Mouse (Mus musculus) MEL (cell line): ENCODE results near the gene Sit1. TPM values are rescaled to one million over a fixed set of nuclear protein-coding genes. Genes with fewer than 3 reads are reported as not detected.
A peak's percentile ranks its signal among the peaks of the same experiment; 100 is the strongest.

Experiments
- DNase-seq: peaks from one replicate; pipeline ENCODE4 v3.0.0; 2011; ENCODE audit warnings: low read depth, low spot score
- H3K27ac ChIP-seq: 2 replicates; pipeline ENCODE4 v1.5.1; 2012; ENCODE audit warnings: low read depth, mild to moderate bottlenecking, control low read depth, low read length, moderate library complexity; ENCODE audit not compliant: control insufficient read depth
- H3K27me3 ChIP-seq, 2 experiments: fragments of 150-350 bp in 1 of 2; sonication (generic) in 1 of 2; 2 replicates each; pipeline ENCODE4 v1.6.1; 2012; ENCODE audit warnings: low read length in 2 of 2, mild to moderate bottlenecking in 2 of 2, improper control_type of control experiment in 1 of 2, moderate library complexity in 1 of 2; ENCODE audit not compliant: insufficient read depth in 2 of 2, control insufficient read depth in 1 of 2
- H3K36me3 ChIP-seq, 2 experiments: 2 replicates each; pipeline ENCODE4 v1.6.1; 2012 to 2014; ENCODE audit warnings: low read length in 2 of 2, improper control_type of control experiment in 1 of 2, inconsistent platforms in 1 of 2, mild to moderate bottlenecking in 1 of 2; ENCODE audit not compliant: insufficient read depth in 2 of 2, control insufficient read depth in 1 of 2
- H3K4me1 ChIP-seq, 2 experiments: fragments of 150-350 bp in 1 of 2; sonication (generic) in 1 of 2; 2 replicates each; pipeline ENCODE4 v1.6.1; 2012; ENCODE audit warnings: low read length in 2 of 2, improper control_type of control experiment in 1 of 2, mild to moderate bottlenecking in 1 of 2; ENCODE audit not compliant: insufficient read depth in 2 of 2, control insufficient read depth in 1 of 2
- H3K4me3 ChIP-seq, 2 experiments: fragments of 150-350 bp in 1 of 2; sonication (generic) in 1 of 2; 2 replicates each; pipeline ENCODE4 v1.5.1; 2012; ENCODE audit warnings: low read depth in 2 of 2, low read length in 2 of 2, mild to moderate bottlenecking in 2 of 2, moderate library complexity in 2 of 2, control low read depth in 1 of 2, improper control_type of control experiment in 1 of 2; ENCODE audit not compliant: control insufficient read depth in 1 of 2, insufficient read depth in 1 of 2
- H3K79me2 ChIP-seq: 2 replicates; pipeline ENCODE4 v1.6.1; 2012; ENCODE audit warnings: mild to moderate bottlenecking, low read length, moderate library complexity; ENCODE audit not compliant: control insufficient read depth, poor library complexity, insufficient read depth
- H3K9ac ChIP-seq: 2 replicates; pipeline ENCODE4 v1.6.1; 2012; ENCODE audit warnings: low read depth, mild to moderate bottlenecking, control low read depth, low read length, moderate library complexity; ENCODE audit not compliant: control insufficient read depth, poor library complexity, severe bottlenecking
- H3K9me3 ChIP-seq: fragments of 150-350 bp; sonication (generic); replicated peaks from 2 replicates; pipeline ENCODE4 v1.6.1; 2012; ENCODE audit warnings: mild to moderate bottlenecking, low read length, improper control_type of control experiment, moderate library complexity; ENCODE audit not compliant: insufficient read depth
- BHLHE40 ChIP-seq: IDR thresholded peaks from 2 replicates; pipeline ENCODE4 v1.6.1; 2012; ENCODE audit warnings: low read depth, mild to moderate bottlenecking, inconsistent platforms, low read length, improper control_type of control experiment, borderline replicate concordance
- CHD2 ChIP-seq: IDR thresholded peaks from 2 replicates; pipeline ENCODE4 v1.6.1; 2011; ENCODE audit warnings: low read length, improper control_type of control experiment
- E2F4 ChIP-seq: IDR thresholded peaks from 2 replicates; pipeline ENCODE4 v1.6.1; 2011; ENCODE audit warnings: low read depth, low read length, improper control_type of control experiment, borderline replicate concordance
- EP300 ChIP-seq, 2 experiments: IDR thresholded peaks; 2 replicates each; pipeline ENCODE4 v1.6.1; 2011; ENCODE audit warnings: improper control_type of control experiment in 2 of 2, low read length in 2 of 2, low read depth in 1 of 2, mild to moderate bottlenecking in 1 of 2
- GATA1 ChIP-seq: IDR thresholded peaks from 2 replicates; pipeline ENCODE4 v1.6.1; 2011; ENCODE audit warnings: low read depth, low read length, improper control_type of control experiment
- JUND ChIP-seq: IDR thresholded peaks from 2 replicates; pipeline ENCODE4 v1.6.1; 2011; ENCODE audit warnings: low read depth, mild to moderate bottlenecking, improper control_type of control experiment, low read length
- KAT2A ChIP-seq: conservative IDR thresholded peaks from 2 replicates; pipeline ENCODE4 v1.6.1; 2012; ENCODE audit warnings: low read depth, low read length, improper control_type of control experiment, inconsistent platforms
- MAX ChIP-seq: IDR thresholded peaks from 2 replicates; pipeline ENCODE4 v1.6.1; 2011; ENCODE audit warnings: low read length, improper control_type of control experiment
- MYC ChIP-seq: IDR thresholded peaks from 2 replicates; pipeline ENCODE4 v1.6.1; 2011; ENCODE audit warnings: low read depth, mild to moderate bottlenecking, low read length, improper control_type of control experiment, moderate library complexity
- POLR2A ChIP-seq, 2 experiments: IDR thresholded peaks; 2 replicates each; pipeline ENCODE4 v1.6.1; 2011 to 2012; ENCODE audit warnings: low read length in 2 of 2, mild to moderate bottlenecking in 2 of 2, control low read depth in 1 of 2, improper control_type of control experiment in 1 of 2, low read depth in 1 of 2, moderate library complexity in 1 of 2; ENCODE audit not compliant: control insufficient read depth in 1 of 2, insufficient read depth in 1 of 2, poor library complexity in 1 of 2
- POLR2AphosphoS2 ChIP-seq: IDR thresholded peaks from 2 replicates; pipeline ENCODE4 v1.6.1; 2011; ENCODE audit warnings: low read length, improper control_type of control experiment
- RAD21 ChIP-seq: IDR thresholded peaks from 2 replicates; pipeline ENCODE4 v1.6.1; 2011; ENCODE audit warnings: mild to moderate bottlenecking, low read depth, low read length, improper control_type of control experiment
- RCOR1 ChIP-seq: IDR thresholded peaks from 2 replicates; pipeline ENCODE4 v1.6.1; 2012; ENCODE audit warnings: low read depth, mild to moderate bottlenecking, inconsistent platforms, low read length, improper control_type of control experiment
- SMC3 ChIP-seq: IDR thresholded peaks from 2 replicates; pipeline ENCODE4 v1.6.1; 2011; ENCODE audit warnings: low read depth, low read length, improper control_type of control experiment
- TBP ChIP-seq: IDR thresholded peaks from 2 replicates; pipeline ENCODE4 v1.8.0; 2011; ENCODE audit warnings: low read depth, low read length, improper control_type of control experiment
- TCF12 ChIP-seq: IDR thresholded peaks from 2 replicates; pipeline ENCODE4 v1.6.1; 2014; ENCODE audit warnings: low read depth, mild to moderate bottlenecking, inconsistent platforms, low read length, improper control_type of control experiment, moderate library complexity
- UBTF ChIP-seq: IDR thresholded peaks from 2 replicates; pipeline ENCODE4 v1.6.1; 2012; ENCODE audit warnings: low read depth, mild to moderate bottlenecking, inconsistent platforms, low read length, improper control_type of control experiment, moderate library complexity, borderline replicate concordance; ENCODE audit not compliant: insufficient read depth
- ZC3H11A ChIP-seq: IDR thresholded peaks from 2 replicates; pipeline ENCODE4 v1.6.1; 2012; ENCODE audit warnings: low read depth, mild to moderate bottlenecking, inconsistent platforms, low read length, improper control_type of control experiment
- polyA plus RNA-seq, 2 experiments: library from polyadenylated mRNA; stranded (reverse) in 1 of 2; unstranded in 1 of 2; fragments of >175 nt in 1 of 2; fragments of >200 nt in 1 of 2; gene quantifications; 2 replicates each; pipeline versions ENCODE4 v1.2.1 to v1.2.4; 2012; ENCODE audit warnings: low replicate concordance in 2 of 2, low read depth in 1 of 2; ENCODE audit not compliant: insufficient read length in 2 of 2, insufficient read depth in 1 of 2, missing spikeins in 1 of 2
- total RNA-seq: library from RNA; depleted of rRNA; stranded (reverse); fragments of 300-350 nt; gene quantifications from 2 replicates; pipeline ENCODE4 v1.2.3, GENCODE M21; 2012

Sit1 gene
- total and polyA plus RNA-seq, 3 experiments: 0.06 to 0.08 TPM; not detected in 1

DNA sequence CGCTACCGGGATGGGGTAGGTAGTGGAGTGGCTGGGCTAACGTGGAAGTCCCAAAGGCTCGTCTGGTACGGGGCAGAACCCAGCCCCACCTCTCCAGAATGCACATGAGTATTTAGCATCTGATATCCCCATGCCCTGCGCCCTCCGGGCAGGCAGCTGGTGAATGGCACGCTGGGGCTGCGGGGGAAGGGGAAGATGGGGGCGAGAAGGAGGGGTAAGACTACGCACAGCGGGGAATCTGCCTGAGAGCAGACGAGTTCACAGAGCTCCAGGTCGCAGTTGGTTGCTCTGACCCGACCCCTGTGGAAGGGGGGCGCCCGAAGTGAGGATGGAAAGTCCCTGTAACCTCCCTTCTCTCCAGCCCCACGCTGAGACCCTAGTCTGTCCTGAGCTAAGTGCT lies 30.1 kb downstream of the Sit1 start:
- Histone ChIP-seq H3K4me1 (peaks cover 0 to 12% of the 10 kb centered on the region in 2 experiments; a peak in 3 of 4 replicates), H3K4me3 (peak overlapping the region; percentile 39 to 41; a peak in 3 of 4 replicates), H3K9ac (peak overlapping the region; percentile 28; the same call in 1 of the 2 replicates), H3K27ac (no peak overlapping the region), H3K79me2 (no peaks in the 10 kb centered on the region), H3K9me3 (no peaks in the 10 kb centered on the region), H3K27me3 (no peaks in the 10 kb centered on the region), H3K36me3 (no peaks in the 10 kb centered on the region; a peak in 1 of 4 replicates)
- TF ChIP-seq E2F4: no peak
- TF ChIP-seq RCOR1: no peak
- TF ChIP-seq UBTF: no peak
- TF ChIP-seq JUND: no peak
- no peak for DNase-seq

GRCm38 (mm10) chr4:43452315-43452714 lies 31.2 kb downstream of the Sit1 start:
- peak; percentile 18 for DNase-seq
- H3K27ac ChIP-seq: no peak overlapping the region
- no peak for TF ChIP-seq POLR2A (IDR thresholded peaks at IDR 0.05; ENCODE audit: control insufficient read depth in 1 of 2, insufficient read depth in 1 of 2, low read depth in 1 of 2, low read length in 2 of 2, poor library complexity in 1 of 2)
- TF ChIP-seq MAX: no peak
- TF ChIP-seq RAD21: no peak
- TF ChIP-seq POLR2AphosphoS2: no peak
- TF ChIP-seq CHD2: no peak
- TF ChIP-seq MYC: no peak
- TF ChIP-seq UBTF: no peak
- no peak for TF ChIP-seq GATA1
- no peak for TF ChIP-seq TCF12
- TF ChIP-seq EP300 (IDR thresholded peaks at IDR 0.05; ENCODE audit: low read depth in 1 of 2, low read length in 2 of 2): no peak
- no peak for TF ChIP-seq ZC3H11A
- no peak for TF ChIP-seq SMC3
- TF ChIP-seq KAT2A: no peak
- TF ChIP-seq TBP: no peak
- no peak for TF ChIP-seq BHLHE40
- H3K27me3 ChIP-seq: no peaks in the 10 kb centered on the region
- no peaks in the 10 kb centered on the region for H3K9me3 ChIP-seq
- no peak overlapping the region for H3K4me3 ChIP-seq
- no peaks in the 10 kb centered on the region for H3K79me2 ChIP-seq
- no peaks in the 10 kb centered on the region; a peak in 1 of 4 replicates for H3K36me3 ChIP-seq
- H3K9ac ChIP-seq: no peak overlapping the region
- peaks cover 0 to 12% of the 10 kb centered on the region in 2 experiments; a peak in 2 of 4 replicates for H3K4me1 ChIP-seq
